Mouse (Mus musculus) megakaryocyte-erythroid progenitor cell, adult 5-6 weeks (primary cell): Measurements from ENCODE around the gene Tmem94. TPM values are rescaled to one million over a fixed set of nuclear protein-coding genes. Genes with fewer than 3 reads are reported as not detected.

ENCODE experiments used
- ATAC-seq: replicated peaks from 2 replicates; pipeline ENCODE4 v1.8.0; 2016; ENCODE audit warnings: mild to moderate bottlenecking, inconsistent platforms; ENCODE audit not compliant: severe bottlenecking, poor library complexity, low FRiP score, low TSS enrichment
- total RNA-seq, 2 experiments: library from RNA; stranded (forward) in 1 of 2; stranded (reverse) in 1 of 2; fragments of 200-1000, 215-1000 nt in 1 of 2; fragments of >200 nt in 1 of 2; fragmentation: Nextera tagmentation in 1 of 2; gene quantifications; 2 replicates each; pipeline ENCODE4 v1.2.3; 2014 to 2017

The Tmem94 gene
- total RNA-seq, 2 experiments from 2014 or later = 15.1 to 29.0 TPM

- no peak for ATAC-seq
Measured at GRCm38 (mm10) chr11:115843141-115843890, 78.1 kb downstream of the Tmem94 start.

- ATAC-seq = no peak
Measured at GRCm38 (mm10) chr11:115843891-115844239, 78.6 kb downstream of the Tmem94 start.

GRCm38 (mm10) chr11:115844240-115844639 lies 79.0 kb downstream of the Tmem94 start:
- ATAC-seq = no peak

GRCm38 (mm10) chr11:115845819-115846218 lies 80.6 kb downstream of the Tmem94 start:
- no peak for ATAC-seq

Other genes with a start within 250 kb of the Tmem94 start
- gene Sumo2, start 229.2 kb upstream of the Tmem94 start, total RNA-seq (2014; fragmentation: Nextera tagmentation) = 541 and 596 TPM in 2 replicates
- 518 and 674 TPM in 2 replicates for gene Sumo2, start 229.2 kb upstream of the Tmem94 start, total RNA-seq (2017)
- 256 and 306 TPM in 2 replicates for gene Nup85, start 201.0 kb upstream of the Tmem94 start, total RNA-seq (2014; fragmentation: Nextera tagmentation)
- 179 and 228 TPM in 2 replicates for gene Nup85, start 201.0 kb upstream of the Tmem94 start, total RNA-seq (2017)
- 55.7 and 76.8 TPM in 2 replicates for gene Mrps7, start 161.5 kb upstream of the Tmem94 start, total RNA-seq (2014; fragmentation: Nextera tagmentation)
- 40.5 and 67.1 TPM in 2 replicates for gene Mrps7, start 161.5 kb upstream of the Tmem94 start, total RNA-seq (2017)
- gene Gga3, start 161.4 kb upstream of the Tmem94 start, total RNA-seq (2014; fragmentation: Nextera tagmentation) = 53.5 and 69.9 TPM in 2 replicates
- 21.6 and 67.6 TPM in 2 replicates for gene Gga3, start 161.4 kb upstream of the Tmem94 start, total RNA-seq (2017)
- 54.6 and 55.4 TPM in 2 replicates for gene Mif4gd, start 152.5 kb upstream of the Tmem94 start, total RNA-seq (2014; fragmentation: Nextera tagmentation)
- 29.3 and 45.4 TPM in 2 replicates for gene Mif4gd, start 152.5 kb upstream of the Tmem94 start, total RNA-seq (2017)
- gene Slc25a19, start 137.1 kb upstream of the Tmem94 start, total RNA-seq (2014; fragmentation: Nextera tagmentation) = 20.5 and 32.1 TPM in 2 replicates
- gene Slc25a19, start 137.1 kb upstream of the Tmem94 start, total RNA-seq (2017) = 14.2 and 19.6 TPM in 2 replicates
- 70.1 and 74.4 TPM in 2 replicates for gene Grb2, start 56.8 kb upstream of the Tmem94 start, total RNA-seq (2014; fragmentation: Nextera tagmentation)
- gene Grb2, start 56.8 kb upstream of the Tmem94 start, total RNA-seq (2017) = 40.7 and 73.1 TPM in 2 replicates
- gene Caskin2, start 48.2 kb downstream of the Tmem94 start, total RNA-seq (2014; fragmentation: Nextera tagmentation) = 9.5 and 9.8 TPM in 2 replicates
- 1.4 and 3.7 TPM in 2 replicates for gene Caskin2, start 48.2 kb downstream of the Tmem94 start, total RNA-seq (2017)
- 20.4 and 32.6 TPM in 2 replicates for gene Tsen54, start 49.3 kb downstream of the Tmem94 start, total RNA-seq (2014; fragmentation: Nextera tagmentation)
- gene Tsen54, start 49.3 kb downstream of the Tmem94 start, total RNA-seq (2017) = 16.8 and 17.1 TPM in 2 replicates
- 8.9 and 12.7 TPM in 2 replicates for gene Llgl2, start 58.6 kb downstream of the Tmem94 start, total RNA-seq (2014; fragmentation: Nextera tagmentation)
- 4.0 and 8.0 TPM in 2 replicates for gene Llgl2, start 58.6 kb downstream of the Tmem94 start, total RNA-seq (2017)
- gene Myo15b, start 93.0 kb downstream of the Tmem94 start, total RNA-seq (2014; fragmentation: Nextera tagmentation) = 0.11 TPM in 1 of 2 replicates, not detected in the other
- 0.69 TPM in 1 of 2 replicates, not detected in the other for gene Myo15b, start 93.0 kb downstream of the Tmem94 start, total RNA-seq (2017)
- gene Smim5, start 134.5 kb downstream of the Tmem94 start, total RNA-seq (2014; fragmentation: Nextera tagmentation) = 40.3 and 83.8 TPM in 2 replicates
- gene Smim5, start 134.5 kb downstream of the Tmem94 start, total RNA-seq (2017) = 24.6 and 29.4 TPM in 2 replicates
- gene Smim6, start 146.6 kb downstream of the Tmem94 start, total RNA-seq (2014; fragmentation: Nextera tagmentation) = 2.0 and 5.2 TPM in 2 replicates
- not detected in 2 replicates for gene Smim6, start 146.6 kb downstream of the Tmem94 start, total RNA-seq (2017)
- gene Sap30bp, start 167.8 kb downstream of the Tmem94 start, total RNA-seq (2014; fragmentation: Nextera tagmentation) = 20.8 and 33.2 TPM in 2 replicates
- gene Sap30bp, start 167.8 kb downstream of the Tmem94 start, total RNA-seq (2017) = 251 and 314 TPM in 2 replicates
- 19.7 and 22.7 TPM in 2 replicates for gene Recql5, start 168.0 kb downstream of the Tmem94 start, total RNA-seq (2014; fragmentation: Nextera tagmentation)
- 17.0 and 21.0 TPM in 2 replicates for gene Recql5, start 168.0 kb downstream of the Tmem94 start, total RNA-seq (2017)
- 0.07 and 0.37 TPM in 2 replicates for gene Itgb4, start 209.3 kb downstream of the Tmem94 start, total RNA-seq (2014; fragmentation: Nextera tagmentation)
- 0.65 TPM in 1 of 2 replicates, not detected in the other for gene Itgb4, start 209.3 kb downstream of the Tmem94 start, total RNA-seq (2017)
- 31.7 and 35.1 TPM in 2 replicates for gene Galk1, start 247.3 kb downstream of the Tmem94 start, total RNA-seq (2014; fragmentation: Nextera tagmentation)
- 29.7 and 39.5 TPM in 2 replicates for gene Galk1, start 247.3 kb downstream of the Tmem94 start, total RNA-seq (2017)